Mouse (Mus musculus): Measurements from ENCODE around the gene Luc7l3. TPM values are rescaled to one million over a fixed set of nuclear protein-coding genes. Genes with fewer than 3 reads are reported as not detected.

The Luc7l3 gene
- polyA plus RNA-seq, 1 experiment: 26.4 TPM

GRCm38 (mm10) chr11:94287105-94287504, 34.7 kb downstream of the Luc7l3 start:
- Histone ChIP-seq H3K27ac (ENCODE audit: control insufficient read depth, insufficient read depth, low read length) (no peak overlapping the region), H3K27me3 (ENCODE audit: control insufficient read depth, insufficient read depth, low read length) (no peaks in the 10 kb centered on the region), H3K4me3 (ENCODE audit: control insufficient read depth, insufficient read depth, low read length) (no peak overlapping the region), H3K4me1 (replicated peaks; ENCODE audit: control insufficient read depth, insufficient read depth, low read length) (no peaks in the 10 kb centered on the region), H3K36me3 (ENCODE audit: control insufficient read depth, insufficient read depth, low read length) (peaks cover 52% of the 10 kb centered on the region)
- no peak for DNase-seq
- WGBS: 99% methylated on average over 5 of the region's 5 CpGs
- TF ChIP-seq POLR2A (IDR thresholded peaks at IDR 0.05; ENCODE audit: control insufficient read depth, extremely low read depth, insufficient read depth, low read length, poor library complexity): no peak
- TF ChIP-seq CTCF (IDR thresholded peaks at IDR 0.05; ENCODE audit: borderline replicate concordance, control insufficient read depth, extremely low read depth, insufficient read depth, low read length, poor library complexity): no peak

GRCm38 (mm10) chr11:94285886-94286574, 35.8 kb downstream of the Luc7l3 start:
- no peak for DNase-seq
- no peak overlapping the region for H3K4me3 ChIP-seq (ENCODE audit: control insufficient read depth, insufficient read depth, low read length)
- H3K27me3 ChIP-seq (ENCODE audit: control insufficient read depth, insufficient read depth, low read length): no peaks in the 10 kb centered on the region
- peaks cover 42% of the 10 kb centered on the region for H3K36me3 ChIP-seq (ENCODE audit: control insufficient read depth, insufficient read depth, low read length)
- 95% methylated on average over 11 of the region's 11 CpGs for WGBS
- H3K27ac ChIP-seq (ENCODE audit: control insufficient read depth, insufficient read depth, low read length): no peak overlapping the region
- TF ChIP-seq CTCF (IDR thresholded peaks at IDR 0.05; ENCODE audit: borderline replicate concordance, control insufficient read depth, extremely low read depth, insufficient read depth, low read length, poor library complexity) (no peak), POLR2A (IDR thresholded peaks at IDR 0.05; ENCODE audit: control insufficient read depth, extremely low read depth, insufficient read depth, low read length, poor library complexity) (no peak)
- no peaks in the 10 kb centered on the region for H3K4me1 ChIP-seq (replicated peaks; ENCODE audit: control insufficient read depth, insufficient read depth, low read length)

GRCm38 (mm10) chr11:94283536-94284099, 38.2 kb downstream of the Luc7l3 start:
- no peaks in the 10 kb centered on the region for H3K4me1 ChIP-seq (replicated peaks; ENCODE audit: control insufficient read depth, insufficient read depth, low read length)
- DNase-seq: no peak
- WGBS: 97% methylated on average over 6 of the region's 6 CpGs
- H3K4me3 ChIP-seq (ENCODE audit: control insufficient read depth, insufficient read depth, low read length): no peak overlapping the region
- H3K27me3 ChIP-seq (ENCODE audit: control insufficient read depth, insufficient read depth, low read length): no peaks in the 10 kb centered on the region
- no peak overlapping the region for H3K27ac ChIP-seq (ENCODE audit: control insufficient read depth, insufficient read depth, low read length)
- H3K36me3 ChIP-seq (ENCODE audit: control insufficient read depth, insufficient read depth, low read length): peaks cover 18% of the 10 kb centered on the region
- no peak for TF ChIP-seq POLR2A (IDR thresholded peaks at IDR 0.05; ENCODE audit: control insufficient read depth, extremely low read depth, insufficient read depth, low read length, poor library complexity)
- no peak for TF ChIP-seq CTCF (IDR thresholded peaks at IDR 0.05; ENCODE audit: borderline replicate concordance, control insufficient read depth, extremely low read depth, insufficient read depth, low read length, poor library complexity)

GRCm38 (mm10) chr11:94282291-94282690, 39.5 kb downstream of the Luc7l3 start:
- Histone ChIP-seq H3K36me3 (ENCODE audit: control insufficient read depth, insufficient read depth, low read length) (0 out of 2 replicates have a peak, but pooled peaks cover 9% of the 10 kb centered on the region), H3K27ac (ENCODE audit: control insufficient read depth, insufficient read depth, low read length) (no peak overlapping the region), H3K27me3 (ENCODE audit: control insufficient read depth, insufficient read depth, low read length) (no peaks in the 10 kb centered on the region), H3K4me3 (ENCODE audit: control insufficient read depth, insufficient read depth, low read length) (no peak overlapping the region), H3K4me1 (replicated peaks; ENCODE audit: control insufficient read depth, insufficient read depth, low read length) (peaks cover 3% of the 10 kb centered on the region; the same call in 1 of the 2 replicates)
- no peak for TF ChIP-seq POLR2A (IDR thresholded peaks at IDR 0.05; ENCODE audit: control insufficient read depth, extremely low read depth, insufficient read depth, low read length, poor library complexity)
- no peak for DNase-seq
- 80% methylated on average over 5 of the region's 5 CpGs for WGBS

GRCm38 (mm10) chr11:94281199-94282181, 40.3 kb downstream of the Luc7l3 start, which contains the start of gene Gm21885:
Gm21885 (plus strand) TSS chr11:94281873.
- Histone ChIP-seq H3K27me3 (ENCODE audit: control insufficient read depth, insufficient read depth, low read length) (no peaks in the 10 kb centered on the region), H3K4me1 (replicated peaks; ENCODE audit: control insufficient read depth, insufficient read depth, low read length) (peaks cover 6% of the 10 kb centered on the region; the same call in 1 of the 2 replicates), H3K27ac (ENCODE audit: control insufficient read depth, insufficient read depth, low read length) (no peak within 1 kb of the TSS), H3K4me3 (ENCODE audit: control insufficient read depth, insufficient read depth, low read length) (no peak within 1 kb of the TSS), H3K36me3 (ENCODE audit: control insufficient read depth, insufficient read depth, low read length) (0 out of 2 replicates have a peak, but pooled peaks cover 4% of the 10 kb centered on the region)
- TF ChIP-seq POLR2A (IDR thresholded peaks at IDR 0.05; ENCODE audit: control insufficient read depth, extremely low read depth, insufficient read depth, low read length, poor library complexity) (no peak), CTCF (IDR thresholded peaks at IDR 0.05; ENCODE audit: borderline replicate concordance, control insufficient read depth, extremely low read depth, insufficient read depth, low read length, poor library complexity) (no peak)
- WGBS: 88% methylated on average over 11 of the region's 11 CpGs
- no peak for DNase-seq

- TF ChIP-seq CTCF (IDR thresholded peaks at IDR 0.05; ENCODE audit: borderline replicate concordance, control insufficient read depth, extremely low read depth, insufficient read depth, low read length, poor library complexity) (peak; percentile 94), POLR2A (IDR thresholded peaks at IDR 0.05; ENCODE audit: control insufficient read depth, extremely low read depth, insufficient read depth, low read length, poor library complexity) (no peak)
- Histone ChIP-seq H3K36me3 (ENCODE audit: control insufficient read depth, insufficient read depth, low read length) (no peaks in the 10 kb centered on the region), H3K27me3 (ENCODE audit: control insufficient read depth, insufficient read depth, low read length) (no peaks in the 10 kb centered on the region), H3K4me3 (ENCODE audit: control insufficient read depth, insufficient read depth, low read length) (no peak overlapping the region), H3K4me1 (replicated peaks; ENCODE audit: control insufficient read depth, insufficient read depth, low read length) (peaks cover 12% of the 10 kb centered on the region; the same call in 1 of the 2 replicates), H3K27ac (ENCODE audit: control insufficient read depth, insufficient read depth, low read length) (no peak overlapping the region)
- WGBS: 8% methylated on average over 20 of the region's 20 CpGs
- DNase-seq: peak; percentile 80
Measured at GRCm38 (mm10) chr11:94276869-94277337, 44.9 kb downstream of the Luc7l3 start.
